Mouse (Mus musculus) liver, adult 2 months (tissue): ENCODE data around the gene Gnaq. TPM values are rescaled to one million over a fixed set of nuclear protein-coding genes. Genes with fewer than 3 reads are reported as not detected.

Experiments used
- DNase-seq: peaks from one replicate; pipeline ENCODE4 v3.0.0-alpha.2; 2011; ENCODE audit warnings: low read depth, low spot score; ENCODE audit errors: extremely low read depth
- H3K27ac ChIP-seq: fragments of 200-500 bp; replicated peaks from 2 replicates; pipeline ENCODE4 v1.5.1; 2012; ENCODE audit warnings: low read depth, mild to moderate bottlenecking, control low read depth, inconsistent platforms, low read length; ENCODE audit not compliant: insufficient read depth
- H3K27me3 ChIP-seq: fragments of 200-500 bp; 2 replicates; pipeline ENCODE4 v1.6.1; 2012; ENCODE audit warnings: mild to moderate bottlenecking, moderate library complexity, low read length, inconsistent platforms; ENCODE audit not compliant: control insufficient read depth, insufficient read depth
- H3K36me3 ChIP-seq: fragments of 200-500 bp; 2 replicates; pipeline ENCODE4 v1.6.1; 2012; ENCODE audit warnings: low read length, inconsistent platforms; ENCODE audit not compliant: control insufficient read depth, insufficient read depth
- H3K4me1 ChIP-seq: fragments of 200-500 bp; 2 replicates; pipeline ENCODE4 v1.6.1; 2011; ENCODE audit warnings: low read length; ENCODE audit not compliant: control insufficient read depth, insufficient read depth
- H3K4me3 ChIP-seq: fragments of 200-500 bp; 2 replicates; pipeline ENCODE4 v1.5.1; 2011; ENCODE audit warnings: low read depth, mild to moderate bottlenecking, control low read depth, low read length, moderate library complexity; ENCODE audit not compliant: insufficient read depth
- H3K79me2 ChIP-seq: fragments of 200-500 bp; 2 replicates; pipeline ENCODE4 v1.6.1; 2012; ENCODE audit warnings: inconsistent platforms, mild to moderate bottlenecking, low read length, moderate library complexity; ENCODE audit not compliant: control insufficient read depth, insufficient read depth
- H3K9ac ChIP-seq: fragments of 200-500 bp; 2 replicates; pipeline ENCODE4 v1.6.1; 2012; ENCODE audit warnings: low read depth, mild to moderate bottlenecking, control low read depth, inconsistent platforms, low read length
- CTCF ChIP-seq: fragments of 200-500 bp; IDR thresholded peaks from 2 replicates; pipeline ENCODE4 v1.5.1; 2011; ENCODE audit warnings: low read depth, low read length, control low read depth
- POLR2A ChIP-seq: fragments of 200-500 bp; IDR thresholded peaks from 2 replicates; pipeline ENCODE4 v1.6.1; 2011; ENCODE audit warnings: low read length, control low read depth; ENCODE audit not compliant: insufficient read depth; ENCODE audit errors: extremely low read depth
- WGBS: fragments of 180-500 bp; shearing (Covaris S2); methylation state at CpG from one replicate; pipeline ENCODE4 v1.1.7; 2018; 5-methylcytosine and 5-hydroxymethylcytosine counted together
- polyA plus RNA-seq: library from polyadenylated mRNA; depleted of rRNA; stranded (reverse); fragments of >200 nt; gene quantifications from 2 replicates; pipeline ENCODE4 v1.2.3, GENCODE M21; 2012
- total RNA-seq: library from RNA; depleted of rRNA; stranded (reverse); fragments of >200 nt; gene quantifications from 2 replicates; pipeline ENCODE4 v1.2.3, GENCODE M21; 2014

Gnaq gene
- total and polyA plus RNA-seq, 2 experiments, result 5.2 to 10.2 TPM

DNA sequence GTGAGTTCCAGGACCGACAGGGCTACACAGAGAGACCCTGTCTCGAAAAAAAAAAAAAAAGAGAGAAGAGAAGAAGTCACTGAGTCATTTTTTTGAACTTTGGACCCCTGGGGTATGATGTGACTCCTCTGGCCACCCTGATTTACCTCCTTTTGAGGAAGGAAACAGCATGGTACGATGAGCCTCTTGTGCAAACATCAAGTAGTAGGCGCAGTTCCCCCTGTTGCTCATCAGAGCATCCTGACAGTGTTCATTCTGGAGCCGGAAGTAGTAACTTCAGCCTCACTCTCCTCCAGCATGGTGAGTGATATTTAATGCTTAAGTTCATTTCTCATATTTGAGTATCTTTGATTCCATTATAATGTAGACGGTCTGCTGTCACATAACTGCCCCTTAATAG lies 190.4 kb downstream of the Gnaq start:
- peaks cover 4% of the 10 kb centered on the region for H3K4me1 ChIP-seq
- no peak overlapping the region for H3K27ac ChIP-seq
- H3K36me3 ChIP-seq, result no peaks in the 10 kb centered on the region; the same call in 1 of the 2 replicates
- WGBS, result 86% methylated on average over 6 of the region's 6 CpGs
- DNase-seq, result no peak
- no peaks in the 10 kb centered on the region for H3K27me3 ChIP-seq
- TF ChIP-seq CTCF (no peak), POLR2A (no peak)
- H3K79me2 ChIP-seq, result no peaks in the 10 kb centered on the region; the same call in 1 of the 2 replicates
- no peak overlapping the region for H3K9ac ChIP-seq
- H3K4me3 ChIP-seq, result no peak overlapping the region

DNA sequence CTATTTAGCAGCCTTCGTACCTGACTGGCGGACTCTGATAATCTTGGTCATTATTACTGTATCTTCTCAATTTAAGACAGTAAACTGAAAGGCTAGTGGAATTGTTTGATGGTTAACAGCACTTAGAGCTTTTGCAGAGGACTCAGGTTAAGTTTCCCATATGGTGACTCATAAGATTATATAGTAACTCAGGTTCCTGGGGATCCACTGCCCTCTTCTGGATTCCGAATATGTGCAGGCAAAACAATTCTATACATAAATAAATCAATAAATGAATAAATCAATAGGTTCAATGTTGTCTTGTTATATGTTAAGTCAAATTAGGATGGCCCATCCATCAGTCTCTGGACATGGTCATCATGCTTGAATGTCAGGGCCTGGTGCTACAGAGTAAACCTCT lies 191.6 kb downstream of the Gnaq start:
- 94% methylated on average over 3 of the region's 3 CpGs for WGBS
- peaks cover 3% of the 10 kb centered on the region; the same call in 1 of the 2 replicates for H3K79me2 ChIP-seq

DNA sequence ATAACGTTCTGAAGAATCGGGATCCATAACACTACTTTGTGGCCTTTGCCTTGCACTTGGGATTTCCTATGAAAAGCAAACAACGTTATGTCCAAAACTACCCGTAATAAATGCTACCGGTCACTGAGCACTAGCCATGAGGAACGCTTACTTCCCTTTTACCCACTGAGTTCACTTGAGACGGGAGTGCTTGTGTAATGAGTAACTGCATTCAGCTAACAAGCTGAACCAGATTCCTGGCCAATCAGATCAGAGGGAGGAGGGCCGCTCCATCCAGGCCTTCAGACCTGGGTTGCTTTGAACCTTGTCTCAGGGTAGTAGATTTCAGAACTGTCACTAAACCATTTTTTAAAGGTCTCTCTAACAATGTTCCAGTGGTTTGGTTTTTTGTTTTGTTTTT lies 193.3 kb downstream of the Gnaq start:
- Histone ChIP-seq H3K27me3 (no peaks in the 10 kb centered on the region), H3K79me2 (peaks cover 3% of the 10 kb centered on the region; the same call in 1 of the 2 replicates), H3K4me1 (peaks cover 4% of the 10 kb centered on the region), H3K9ac (no peak overlapping the region), H3K4me3 (no peak overlapping the region), H3K36me3 (no peaks in the 10 kb centered on the region; the same call in 1 of the 2 replicates), H3K27ac (peak overlapping the region; percentile 70; the same call in 1 of the 2 replicates)
- no peak for TF ChIP-seq POLR2A
- TF ChIP-seq CTCF, result no peak
- 12% methylated on average over 8 of the region's 8 CpGs for WGBS
- DNase-seq, result peak; percentile 96

More for the DNA sequence above, 191.6 kb downstream of the Gnaq start:
- no peaks in the 10 kb centered on the region for H3K27me3 ChIP-seq
- H3K36me3 ChIP-seq, result no peaks in the 10 kb centered on the region; the same call in 1 of the 2 replicates
- no peak overlapping the region for H3K27ac ChIP-seq
- no peak overlapping the region for H3K4me3 ChIP-seq
- no peak for TF ChIP-seq CTCF
- no peak for TF ChIP-seq POLR2A
- H3K4me1 ChIP-seq, result peaks cover 4% of the 10 kb centered on the region
- DNase-seq, result no peak
- H3K9ac ChIP-seq, result no peak overlapping the region

DNA sequence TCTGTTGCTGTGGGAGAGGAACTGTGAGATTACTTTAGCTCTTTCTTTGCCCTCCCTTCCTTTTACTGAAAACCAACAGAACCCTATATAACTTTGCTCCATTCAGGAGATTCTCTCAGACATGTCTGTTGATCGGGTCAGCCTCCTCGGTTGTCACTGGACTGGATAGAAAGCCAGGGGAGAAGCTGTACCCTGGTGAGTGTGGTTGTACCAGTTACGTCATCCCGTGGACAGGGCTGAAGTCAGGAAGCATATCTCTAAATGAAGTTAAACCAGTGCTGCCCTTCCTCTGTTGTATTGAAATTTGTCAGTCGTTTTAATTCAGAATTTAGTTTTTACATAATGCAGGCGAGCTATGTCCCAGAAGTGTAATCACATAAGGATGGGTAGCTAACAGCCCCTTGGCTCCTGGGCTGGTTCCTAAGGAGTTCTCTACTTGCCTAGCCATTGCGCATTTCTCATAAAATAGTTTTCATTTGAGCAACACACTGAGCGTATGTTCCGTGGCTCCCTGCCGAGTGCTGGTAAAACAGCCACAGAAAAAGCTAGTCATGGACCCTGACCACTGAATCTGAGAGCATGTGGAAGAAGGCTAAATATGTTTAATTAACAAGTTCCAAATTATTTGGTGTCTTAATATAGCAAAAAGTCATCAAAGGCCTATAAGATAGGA lies 194.9 kb downstream of the Gnaq start:
- no peak for DNase-seq
- WGBS, result 81% methylated on average over 10 of the region's 10 CpGs
- Histone ChIP-seq H3K9ac (no peak overlapping the region), H3K79me2 (peaks cover 3% of the 10 kb centered on the region; the same call in 1 of the 2 replicates), H3K4me3 (no peak overlapping the region), H3K27me3 (no peaks in the 10 kb centered on the region), H3K4me1 (peaks cover 4% of the 10 kb centered on the region), H3K27ac (no peak overlapping the region), H3K36me3 (no peaks in the 10 kb centered on the region; the same call in 1 of the 2 replicates)
- TF ChIP-seq CTCF (no peak), POLR2A (no peak)

DNA sequence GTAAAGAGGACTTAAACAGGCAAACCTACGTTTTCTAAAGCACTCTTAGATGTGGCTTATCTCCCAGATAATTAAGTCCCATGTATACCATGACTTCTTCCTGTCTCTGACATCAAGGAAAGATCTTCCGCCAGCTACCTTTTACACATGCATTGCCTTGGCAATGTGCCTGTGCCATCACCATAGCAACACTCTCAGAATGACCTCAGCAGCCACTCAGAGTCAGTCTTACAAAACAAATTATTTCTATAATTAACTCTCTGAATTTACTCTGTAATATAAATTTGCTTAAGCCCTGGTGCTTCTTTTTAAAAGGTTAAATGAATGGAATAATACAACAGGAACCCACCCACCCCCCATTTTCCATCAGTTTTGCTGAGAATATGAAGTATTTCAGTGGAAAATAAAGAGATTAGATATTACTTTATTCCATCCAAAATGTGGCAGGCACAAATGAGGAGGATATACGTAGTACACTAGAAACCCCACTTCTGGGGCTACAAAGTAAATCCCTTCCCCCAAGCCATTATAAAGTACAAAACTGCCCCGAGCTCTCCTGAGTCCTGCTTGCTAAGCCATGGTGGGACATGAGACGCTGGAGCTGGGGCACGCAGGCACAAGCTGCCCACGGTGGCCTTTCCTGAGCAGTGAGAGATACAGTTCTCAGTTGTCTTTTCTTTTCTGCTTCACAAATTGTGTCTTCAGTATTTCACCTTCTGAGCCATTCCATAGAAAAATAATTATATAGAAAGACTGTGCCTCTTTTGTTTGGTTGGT lies 195.6 kb downstream of the Gnaq start:
- H3K27me3 ChIP-seq, result no peaks in the 10 kb centered on the region
- no peak overlapping the region for H3K4me3 ChIP-seq
- WGBS, result 69% methylated on average over 7 of the region's 7 CpGs
- H3K79me2 ChIP-seq, result peaks cover 3% of the 10 kb centered on the region; the same call in 1 of the 2 replicates
- DNase-seq, result peak; percentile 63
- H3K9ac ChIP-seq, result no peak overlapping the region
- H3K4me1 ChIP-seq, result peaks cover 4% of the 10 kb centered on the region
- TF ChIP-seq CTCF (no peak), POLR2A (no peak)
- H3K27ac ChIP-seq, result no peak overlapping the region
- H3K36me3 ChIP-seq, result no peaks in the 10 kb centered on the region; the same call in none of the 2 replicates

DNA sequence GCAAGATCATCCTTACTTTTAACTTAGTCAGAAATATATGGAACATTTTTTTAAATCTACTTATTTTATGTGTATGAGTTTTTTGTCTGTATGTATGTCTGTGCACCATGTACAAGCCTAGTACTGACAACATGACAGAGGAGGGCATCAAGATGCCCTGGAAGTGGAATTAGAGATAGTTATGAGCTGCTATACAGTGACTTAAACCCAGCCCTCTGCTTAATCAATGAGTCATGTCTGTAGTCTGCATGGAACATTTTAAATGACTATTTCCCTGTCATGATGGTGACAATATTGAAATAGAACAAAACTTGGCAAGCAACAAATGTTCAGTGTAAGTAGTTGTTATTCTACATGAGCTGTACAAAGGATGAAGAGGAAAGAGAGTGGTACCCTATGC lies 196.4 kb downstream of the Gnaq start:
- peaks cover 4% of the 10 kb centered on the region for H3K4me1 ChIP-seq
- TF ChIP-seq CTCF, result no peak
- H3K4me3 ChIP-seq, result no peak overlapping the region
- no peak overlapping the region for H3K27ac ChIP-seq
- H3K79me2 ChIP-seq, result peaks cover 3% of the 10 kb centered on the region; the same call in 1 of the 2 replicates
- H3K27me3 ChIP-seq, result no peaks in the 10 kb centered on the region
- no peak overlapping the region for H3K9ac ChIP-seq
- no peak for DNase-seq
- peaks cover 6% of the 10 kb centered on the region for H3K36me3 ChIP-seq
